Mouse (Mus musculus) heart, embryonic 11.5 days (tissue): Measurements from ENCODE around the gene Qk. TPM values are rescaled to one million over a fixed set of nuclear protein-coding genes. Genes with fewer than 3 reads are reported as not detected.

Source experiments
- ATAC-seq: fragments of 200-750 bp; cut with Nextera tagmentation; replicated peaks from 2 replicates; pipeline ENCODE4 v1.8.0; 2017; ENCODE audit warnings: moderate library complexity; ENCODE audit not compliant: insufficient number of reproducible peaks, low FRiP score, low TSS enrichment
- H3K27ac ChIP-seq: fragments of 300-500 bp; sonication (generic); 2 replicates; pipeline ENCODE4 v1.5.1; 2014; ENCODE audit warnings: mild to moderate bottlenecking, low read depth, low read length
- H3K27me3 ChIP-seq: fragments of 300-500 bp; sonication (generic); 2 replicates; pipeline ENCODE4 v1.6.1; 2014; ENCODE audit warnings: mild to moderate bottlenecking, low read length, mixed read lengths; ENCODE audit not compliant: control insufficient read depth, insufficient read depth
- H3K36me3 ChIP-seq: fragments of 300-500 bp; sonication (generic); 2 replicates; pipeline ENCODE4 v1.6.1; 2014; ENCODE audit warnings: mild to moderate bottlenecking, low read length, moderate library complexity, mixed read lengths; ENCODE audit not compliant: control insufficient read depth, insufficient read depth
- H3K4me1 ChIP-seq: fragments of 300-500 bp; sonication (generic); 2 replicates; pipeline ENCODE4 v1.6.1; 2014; ENCODE audit warnings: low read length; ENCODE audit not compliant: control insufficient read depth, insufficient read depth
- H3K4me2 ChIP-seq: fragments of 300-500 bp; sonication (generic); 2 replicates; pipeline ENCODE4 v1.6.1; 2014; ENCODE audit warnings: mild to moderate bottlenecking, moderate library complexity
- H3K4me3 ChIP-seq: fragments of 300-500 bp; sonication (generic); 2 replicates; pipeline ENCODE4 v1.5.1; 2014; ENCODE audit warnings: low read depth, low read length
- H3K9ac ChIP-seq: fragments of 300-500 bp; sonication (generic); 2 replicates; pipeline ENCODE4 v1.6.1; 2014; ENCODE audit warnings: mild to moderate bottlenecking, low read depth, low read length, moderate library complexity
- H3K9me3 ChIP-seq: fragments of 300-500 bp; sonication (generic); replicated peaks from 2 replicates; pipeline ENCODE4 v1.6.1; 2016; ENCODE audit warnings: low read length; ENCODE audit not compliant: control insufficient read depth
- WGBS: fragments of 180-500 bp; shearing (Covaris S2); extraction: QIAGEN DNeasy Blood & Tissue Kit; methylation state at CpG from one replicate; pipeline ENCODE4 v1.1.7; 2014; ENCODE audit not compliant: insufficient replicate concordance; 5-methylcytosine and 5-hydroxymethylcytosine counted together
- polyA plus RNA-seq: library from polyadenylated mRNA; unstranded; fragments of >200 nt; fragmentation: Nextera tagmentation; extraction: Ambion mirVana; gene quantifications from 2 replicates; pipeline ENCODE4 v1.2.1, GENCODE M21; 2014

The Qk gene
- polyA plus RNA-seq, 1 experiment from 2014 or later = 60.6 TPM

DNA sequence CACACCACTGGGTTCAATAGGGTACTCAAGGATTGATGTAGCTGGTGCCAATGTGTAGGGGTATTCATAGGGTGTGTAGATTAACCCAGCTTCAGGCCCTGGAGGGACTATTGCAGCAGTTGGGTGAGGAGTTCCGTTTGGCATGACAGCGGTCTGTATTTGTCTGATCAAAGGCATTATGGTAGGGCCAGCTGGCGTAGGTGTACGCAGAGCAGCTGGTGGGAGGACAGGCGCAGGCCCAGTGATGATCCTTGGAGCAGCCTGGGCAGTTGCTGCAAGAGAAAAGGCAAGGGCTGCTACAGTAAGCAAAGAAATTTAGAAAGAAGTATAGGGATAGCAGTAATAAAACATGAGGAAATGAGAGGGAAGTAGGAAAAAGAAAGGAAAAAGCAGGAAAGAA lies 103.5 kb downstream of the Qk start:
- Histone ChIP-seq H3K4me1 (no peaks in the 10 kb centered on the region), H3K36me3 (peaks cover 6% of the 10 kb centered on the region), H3K4me2 (no peak overlapping the region), H3K9me3 (no peaks in the 10 kb centered on the region), H3K4me3 (no peak overlapping the region), H3K27me3 (no peaks in the 10 kb centered on the region), H3K9ac (no peak overlapping the region), H3K27ac (no peak overlapping the region)
- ATAC-seq = no peak
- 79% methylated on average over 5 of the region's 5 CpGs for WGBS

DNA sequence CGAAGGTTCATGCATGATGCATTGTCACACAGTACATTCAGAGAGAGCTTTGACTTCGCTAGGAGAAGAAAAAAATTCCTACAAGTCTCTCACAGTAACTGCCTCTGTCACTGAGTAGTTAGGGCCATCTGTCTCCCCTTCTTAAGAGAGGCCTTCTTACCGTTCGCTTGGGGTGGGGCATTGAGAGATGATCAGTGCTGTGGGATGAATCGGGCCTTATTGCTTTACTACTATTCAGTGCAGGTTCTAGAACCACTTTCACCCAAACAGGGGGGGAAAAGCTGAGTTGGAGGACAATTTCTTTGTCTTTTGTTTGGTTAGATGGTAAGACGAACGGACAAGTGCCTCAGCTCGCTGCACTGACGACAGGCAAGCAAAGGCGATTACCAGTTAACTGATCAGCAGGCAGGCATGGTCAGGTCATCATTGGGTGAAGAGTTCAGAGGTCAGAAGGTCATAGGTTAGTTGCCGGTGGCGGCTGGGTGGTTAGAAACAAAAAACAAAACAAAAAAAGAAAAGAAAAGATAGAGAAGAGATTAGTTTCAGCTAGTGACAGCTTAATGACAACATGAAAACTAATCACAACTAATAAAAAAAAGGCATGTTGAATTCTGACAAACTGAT lies 110.4 kb downstream of the Qk start:
- 59% methylated on average over 12 of the region's 12 CpGs for WGBS
- no peak overlapping the region for H3K9ac ChIP-seq
- no peak overlapping the region for H3K27ac ChIP-seq
- no peak for ATAC-seq
- no peaks in the 10 kb centered on the region for H3K9me3 ChIP-seq
- no peaks in the 10 kb centered on the region for H3K27me3 ChIP-seq
- no peak overlapping the region for H3K4me2 ChIP-seq
- peaks cover 4% of the 10 kb centered on the region; the same call in 1 of the 2 replicates for H3K36me3 ChIP-seq
- no peaks in the 10 kb centered on the region for H3K4me1 ChIP-seq
- no peak overlapping the region for H3K4me3 ChIP-seq

DNA sequence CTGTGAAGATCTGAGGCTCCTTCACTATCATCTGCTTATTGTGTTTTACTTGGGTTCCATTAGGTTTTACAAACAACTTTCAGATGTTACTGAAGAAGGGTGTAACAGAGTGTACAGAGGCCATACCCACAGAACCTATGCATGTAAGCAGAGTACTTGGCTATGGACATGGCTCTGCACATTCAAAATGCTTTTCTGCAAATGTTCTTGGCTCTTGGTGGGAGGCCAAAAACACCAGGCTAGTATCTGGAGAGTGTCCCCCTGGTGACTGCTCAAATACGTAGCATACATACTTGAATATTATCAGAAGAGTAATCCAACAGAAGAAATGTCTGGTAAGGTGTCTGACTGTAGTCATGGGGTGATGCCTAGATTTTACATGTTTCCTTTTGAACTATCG lies 121.0 kb downstream of the Qk start:
- Histone ChIP-seq H3K9ac (no peak overlapping the region), H3K27me3 (no peaks in the 10 kb centered on the region), H3K4me3 (no peak overlapping the region), H3K27ac (no peak overlapping the region), H3K36me3 (peaks cover 8% of the 10 kb centered on the region; the same call in 1 of the 2 replicates), H3K4me2 (no peak overlapping the region), H3K4me1 (no peaks in the 10 kb centered on the region), H3K9me3 (no peaks in the 10 kb centered on the region; the same call in 1 of the 2 replicates)
- 90% methylated on average over 2 of the region's 2 CpGs for WGBS
- no peak for ATAC-seq

DNA sequence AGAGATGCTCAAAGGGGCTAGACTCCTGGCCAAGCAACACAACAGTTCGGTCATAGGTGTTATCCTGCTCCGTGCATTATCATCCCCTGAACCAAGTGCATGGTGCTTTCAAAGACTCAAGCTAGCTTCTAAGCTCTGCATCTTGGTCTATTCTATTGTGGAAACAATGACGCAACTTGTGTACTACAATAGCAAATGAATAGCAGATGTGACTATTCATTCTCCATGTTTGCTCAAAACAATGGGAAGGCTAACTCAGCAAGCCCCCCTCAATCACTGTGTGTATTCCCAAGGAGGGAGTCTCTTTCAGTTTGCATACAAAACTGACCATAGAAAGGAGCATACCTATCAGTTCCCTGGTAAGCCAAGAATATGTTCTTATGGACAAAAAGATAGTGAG lies 121.4 kb downstream of the Qk start:
- WGBS = 94% methylated on average over 3 of the region's 3 CpGs
- Histone ChIP-seq H3K9ac (no peak overlapping the region), H3K27ac (no peak overlapping the region), H3K4me2 (no peak overlapping the region), H3K9me3 (no peaks in the 10 kb centered on the region; the same call in 1 of the 2 replicates), H3K36me3 (peaks cover 8% of the 10 kb centered on the region; the same call in 1 of the 2 replicates), H3K4me1 (no peaks in the 10 kb centered on the region), H3K4me3 (no peak overlapping the region), H3K27me3 (no peaks in the 10 kb centered on the region)
- ATAC-seq = no peak

DNA sequence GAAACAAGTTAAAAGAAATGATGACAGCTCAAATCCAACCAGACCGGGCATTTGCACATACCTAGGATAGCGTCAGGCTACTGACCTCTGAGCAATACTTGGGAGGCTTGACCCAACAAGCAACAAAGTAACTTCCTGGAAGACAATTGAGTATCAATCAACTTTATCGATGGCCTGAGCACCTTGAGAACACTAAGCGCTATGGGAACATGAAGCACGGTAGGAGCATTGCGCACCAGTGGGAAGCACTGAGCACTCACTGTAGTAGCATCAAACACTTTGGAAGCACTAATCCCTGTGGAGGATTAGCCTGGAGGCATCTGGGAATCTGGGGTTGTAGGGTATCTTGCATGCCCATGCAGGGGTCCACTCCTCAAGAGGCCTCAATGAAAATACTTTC lies 124.0 kb downstream of the Qk start:
- H3K4me2 ChIP-seq = no peak overlapping the region
- 90% methylated on average over 6 of the region's 6 CpGs for WGBS

DNA sequence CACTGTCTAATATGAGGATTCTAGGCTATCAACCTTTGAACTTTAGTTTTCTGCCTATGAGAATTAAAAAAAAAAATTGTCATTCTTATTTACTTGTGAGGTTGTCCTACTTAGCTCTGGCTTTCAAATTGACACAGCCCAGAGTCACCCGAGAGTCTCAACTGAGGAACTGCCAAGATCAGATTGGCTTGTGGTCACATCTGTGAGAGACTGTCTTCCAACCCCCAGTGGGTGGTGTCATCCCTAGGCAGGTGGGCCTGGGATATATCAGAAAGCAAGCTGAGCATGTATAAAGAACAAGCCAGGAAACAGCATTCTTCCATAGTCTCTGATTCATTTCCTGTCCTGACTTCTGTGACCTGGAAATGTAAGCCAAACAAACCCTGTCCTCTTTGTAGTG lies 128.8 kb downstream of the Qk start:
- H3K4me2 ChIP-seq = no peak overlapping the region
- H3K27ac ChIP-seq = no peak overlapping the region
- WGBS = 34% methylated on average over 1 of the region's 1 CpGs
- no peaks in the 10 kb centered on the region for H3K4me1 ChIP-seq
- no peak overlapping the region for H3K9ac ChIP-seq
- H3K27me3 ChIP-seq = no peaks in the 10 kb centered on the region
- H3K4me3 ChIP-seq = no peak overlapping the region
- no peaks in the 10 kb centered on the region for H3K9me3 ChIP-seq
- no peaks in the 10 kb centered on the region for H3K36me3 ChIP-seq
- no peak for ATAC-seq

More for the DNA sequence above, 124.0 kb downstream of the Qk start:
- Histone ChIP-seq H3K4me1 (no peaks in the 10 kb centered on the region), H3K27me3 (no peaks in the 10 kb centered on the region), H3K27ac (no peak overlapping the region), H3K36me3 (0 out of 2 replicates have a peak, but pooled peaks cover 3% of the 10 kb centered on the region), H3K4me3 (no peak overlapping the region), H3K9me3 (no peaks in the 10 kb centered on the region; the same call in 1 of the 2 replicates), H3K9ac (no peak overlapping the region)
- no peak for ATAC-seq

DNA sequence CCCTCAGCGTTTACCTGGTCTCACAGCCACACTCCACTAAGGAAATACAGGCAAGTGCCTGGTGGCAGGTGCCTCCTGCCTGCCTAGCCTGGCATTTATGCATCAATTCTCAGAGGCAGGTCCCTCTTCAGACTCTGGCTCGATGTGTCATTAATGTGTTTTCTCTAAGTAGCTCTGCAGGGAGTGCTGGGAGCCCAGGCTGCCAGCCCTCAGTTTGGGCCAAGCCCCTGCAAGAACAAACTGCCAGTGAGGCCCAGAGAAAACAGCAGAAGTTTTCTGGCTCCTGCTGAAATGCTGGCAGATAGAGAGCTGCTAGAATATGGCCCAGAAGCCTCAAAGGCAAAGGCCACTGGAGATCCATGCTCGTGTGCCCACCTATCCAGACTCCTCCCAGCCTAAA lies 131.2 kb downstream of the Qk start:
- H3K27ac ChIP-seq = no peak overlapping the region
- ATAC-seq = no peak
- H3K4me1 ChIP-seq = no peaks in the 10 kb centered on the region; the same call in 1 of the 2 replicates
- WGBS = 64% methylated on average over 3 of the region's 3 CpGs
- no peaks in the 10 kb centered on the region for H3K9me3 ChIP-seq
- no peaks in the 10 kb centered on the region for H3K27me3 ChIP-seq
- H3K4me2 ChIP-seq = no peak overlapping the region
- H3K36me3 ChIP-seq = no peaks in the 10 kb centered on the region
- no peak overlapping the region for H3K9ac ChIP-seq
- H3K4me3 ChIP-seq = no peak overlapping the region

DNA sequence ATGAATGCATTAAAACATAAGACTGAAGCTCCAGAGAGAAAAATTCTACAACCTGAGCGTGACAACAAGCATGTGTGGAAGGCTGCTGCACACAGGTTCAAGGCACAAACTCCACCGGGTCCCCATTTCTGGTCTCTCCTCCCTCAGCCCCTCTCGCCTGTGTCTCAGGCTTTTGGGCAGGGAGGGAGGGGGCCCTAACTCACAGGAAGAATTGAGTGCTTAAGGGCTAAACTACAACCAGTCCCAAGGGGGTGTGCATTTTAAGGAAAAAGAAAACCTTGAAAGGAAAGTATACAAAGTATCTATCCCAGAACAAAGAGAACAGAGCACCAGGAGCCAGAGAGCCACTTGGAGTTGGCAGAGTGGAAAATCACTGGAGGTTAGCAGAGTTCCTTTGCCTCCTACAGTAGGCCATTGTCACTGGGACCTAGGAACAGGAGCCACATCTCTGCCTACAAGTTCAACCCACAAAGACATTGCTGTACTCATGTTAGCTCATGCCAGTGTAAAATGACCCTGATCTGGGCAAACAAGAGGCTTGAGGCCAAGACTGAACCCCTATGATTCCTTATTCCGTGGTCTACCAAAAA lies 132.1 kb downstream of the Qk start:
- no peak for ATAC-seq
- no peak overlapping the region for H3K9ac ChIP-seq
- no peaks in the 10 kb centered on the region for H3K36me3 ChIP-seq
- 89% methylated on average over 4 of the region's 4 CpGs for WGBS
- H3K4me2 ChIP-seq = no peak overlapping the region
- H3K9me3 ChIP-seq = no peaks in the 10 kb centered on the region
- no peaks in the 10 kb centered on the region for H3K27me3 ChIP-seq
- no peak overlapping the region for H3K27ac ChIP-seq
- no peak overlapping the region for H3K4me3 ChIP-seq
- no peaks in the 10 kb centered on the region; the same call in 1 of the 2 replicates for H3K4me1 ChIP-seq

DNA sequence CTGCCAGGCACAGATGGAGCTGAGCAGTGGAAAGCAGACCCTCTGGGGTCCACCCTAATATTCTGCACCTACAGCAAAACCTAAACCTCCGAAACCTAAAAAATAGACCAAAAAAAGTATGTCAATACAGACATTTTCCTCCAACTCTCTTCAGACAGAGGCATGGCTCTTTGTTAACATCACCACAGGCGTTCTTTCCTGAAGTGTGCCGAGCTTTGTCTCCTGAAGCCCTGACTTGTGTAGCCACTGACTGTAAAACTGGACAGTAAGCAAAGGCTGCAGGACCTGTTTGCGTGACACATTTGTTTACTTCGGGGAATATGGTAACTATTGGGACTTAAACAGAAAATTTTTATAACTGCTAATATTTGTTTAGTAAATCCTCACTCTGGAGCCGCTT lies 137.9 kb downstream of the Qk start:
- Histone ChIP-seq H3K9me3 (no peaks in the 10 kb centered on the region), H3K9ac (no peak overlapping the region), H3K4me2 (no peak overlapping the region), H3K27me3 (no peaks in the 10 kb centered on the region), H3K4me3 (no peak overlapping the region), H3K36me3 (no peaks in the 10 kb centered on the region), H3K27ac (no peak overlapping the region), H3K4me1 (no peaks in the 10 kb centered on the region; the same call in 1 of the 2 replicates)
- ATAC-seq = no peak
- 72% methylated on average over 6 of the region's 6 CpGs for WGBS
